Mouse (Mus musculus): Measurements from ENCODE around the gene Egfl8. TPM values are rescaled to one million over a fixed set of nuclear protein-coding genes. Genes with fewer than 3 reads are reported as not detected.

Gene Egfl8
- polyA plus RNA-seq, 1 experiment from 2014 or later: 7.0 TPM

DNA sequence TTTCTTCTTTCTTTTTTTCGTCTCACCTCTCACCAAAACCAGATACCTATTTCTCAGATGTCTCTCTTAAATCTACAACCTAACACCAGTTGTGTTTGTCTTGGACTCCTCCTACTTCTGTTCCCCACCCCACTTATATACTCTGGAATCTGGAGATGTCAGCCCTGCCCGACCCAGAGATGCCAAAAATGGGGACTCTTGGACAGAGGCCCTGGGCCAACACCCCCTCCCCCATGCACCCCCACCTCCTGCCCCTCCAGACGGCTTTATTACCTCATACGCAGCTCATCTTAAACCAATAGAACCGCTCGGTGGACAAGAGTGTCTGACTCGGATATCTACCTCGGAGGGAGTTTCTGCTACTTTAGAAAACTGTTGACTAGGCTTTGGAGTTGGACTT lies 19.7 kb downstream of the Egfl8 start:
- Histone ChIP-seq H3K27ac (ENCODE audit: low read length) (no peak overlapping the region), H3K4me1 (replicated peaks; ENCODE audit: control insufficient read depth, insufficient read depth, low read length) (peaks cover 30% of the 10 kb centered on the region), H3K36me3 (ENCODE audit: control insufficient read depth, insufficient read depth) (peaks cover 10% of the 10 kb centered on the region), H3K9ac (replicated peaks; ENCODE audit: low read depth, low read length) (no peak overlapping the region), H3K27me3 (replicated peaks; ENCODE audit: control insufficient read depth, insufficient read depth, low read length) (no peaks in the 10 kb centered on the region), H3K9me3 (ENCODE audit: control insufficient read depth, low read length) (no peaks in the 10 kb centered on the region), H3K4me3 (replicated peaks; ENCODE audit: low read length) (no peak overlapping the region), H3K4me2 (ENCODE audit: low read length) (no peak overlapping the region)
- 76% methylated on average over 8 of the region's 8 CpGs for WGBS
- no peak for ATAC-seq

DNA sequence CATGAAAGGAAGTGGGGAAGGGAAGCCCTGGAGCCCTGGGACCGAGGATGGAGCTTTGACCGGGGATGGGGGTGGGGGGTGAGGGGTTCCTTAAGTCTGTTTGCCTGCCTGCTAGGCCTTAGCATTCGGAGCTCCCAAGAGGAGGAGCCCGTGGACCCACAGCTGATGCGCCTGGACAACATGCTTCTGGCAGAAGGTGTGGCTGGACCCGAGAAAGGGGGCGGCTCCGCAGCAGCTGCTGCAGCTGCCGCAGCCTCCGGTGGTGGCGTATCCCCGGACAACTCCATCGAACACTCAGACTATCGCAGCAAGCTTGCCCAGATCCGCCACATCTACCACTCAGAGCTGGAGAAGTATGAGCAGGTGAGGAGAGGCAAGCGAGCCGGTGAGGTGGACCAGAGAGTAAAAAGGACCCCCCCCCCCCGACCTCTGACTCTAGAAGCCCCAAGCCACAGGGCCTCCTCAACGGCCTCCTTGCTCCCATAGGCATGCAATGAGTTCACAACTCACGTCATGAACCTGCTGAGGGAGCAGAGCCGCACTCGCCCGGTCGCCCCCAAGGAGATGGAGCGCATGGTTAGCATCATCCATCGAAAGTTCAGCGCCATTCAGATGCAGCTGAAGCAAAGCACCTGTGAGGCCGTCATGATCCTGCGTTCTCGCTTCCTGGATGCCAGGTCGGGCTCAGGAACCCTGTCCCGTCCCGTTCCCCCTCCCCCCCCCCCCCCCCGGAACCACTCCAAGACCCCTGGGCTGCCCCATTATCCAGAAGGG lies 21.8 kb downstream of the Egfl8 start:
- ATAC-seq: no peak
- WGBS: 45% methylated on average over 32 of the region's 34 CpGs
- Histone ChIP-seq H3K36me3 (ENCODE audit: control insufficient read depth, insufficient read depth) (0 out of 2 replicates have a peak, but pooled peaks cover 3% of the 10 kb centered on the region), H3K4me3 (replicated peaks; ENCODE audit: low read length) (peak overlapping the region; percentile 81), H3K4me1 (replicated peaks; ENCODE audit: control insufficient read depth, insufficient read depth, low read length) (peaks cover 35% of the 10 kb centered on the region), H3K27me3 (replicated peaks; ENCODE audit: control insufficient read depth, insufficient read depth, low read length) (no peaks in the 10 kb centered on the region), H3K4me2 (ENCODE audit: low read length) (peak overlapping the region; percentile 67), H3K27ac (ENCODE audit: low read length) (peak overlapping the region; percentile 96), H3K9ac (replicated peaks; ENCODE audit: low read depth, low read length) (peak overlapping the region; percentile 98), H3K9me3 (ENCODE audit: control insufficient read depth, low read length) (no peaks in the 10 kb centered on the region)

DNA sequence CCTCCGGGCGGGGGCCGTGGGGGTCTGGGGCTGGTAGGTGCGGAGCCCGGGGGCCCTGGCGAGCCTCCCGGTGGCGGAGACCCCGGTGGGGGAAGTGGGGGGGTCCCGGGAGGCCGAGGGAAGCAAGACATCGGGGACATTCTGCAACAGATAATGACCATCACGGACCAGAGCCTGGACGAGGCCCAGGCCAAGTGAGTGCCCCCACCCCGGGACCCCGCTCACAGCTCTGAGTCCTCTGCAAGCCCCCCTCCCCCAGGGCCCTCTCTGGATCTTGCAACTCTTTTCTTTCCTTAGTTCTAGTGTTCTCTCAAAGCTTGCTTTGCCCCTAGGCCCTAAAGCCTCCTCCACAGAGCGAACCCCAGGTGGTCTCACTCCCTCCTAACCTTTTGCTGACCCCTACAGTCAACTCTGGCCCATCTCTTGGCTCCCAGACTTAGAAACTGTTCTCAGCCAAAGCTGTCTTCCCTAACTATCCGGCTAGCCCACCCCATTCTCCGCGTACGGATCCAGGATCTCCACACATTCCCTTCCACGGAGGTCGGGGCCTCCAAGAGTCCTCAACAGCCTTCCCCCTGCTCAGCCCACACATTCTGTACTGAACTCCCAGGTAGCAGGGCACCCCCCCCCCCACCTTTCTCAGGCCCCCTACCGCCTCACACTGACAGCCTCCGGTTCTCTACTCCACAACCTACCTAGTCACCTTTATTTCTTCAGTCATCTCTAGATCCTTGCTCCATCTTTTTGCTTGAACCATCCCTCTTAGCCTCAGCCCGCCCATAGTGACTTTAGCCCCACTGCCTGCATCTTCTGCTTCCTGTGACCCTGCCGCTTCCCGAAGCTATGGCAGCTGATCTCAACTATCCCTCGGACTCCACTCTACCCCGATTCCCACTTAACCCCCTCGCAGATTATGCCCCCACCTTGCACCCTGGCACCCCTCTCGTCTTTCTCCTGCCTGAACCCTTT lies 22.9 kb downstream of the Egfl8 start:
- peak overlapping the region; percentile 96 for H3K27ac ChIP-seq (ENCODE audit: low read length)
- H3K4me1 ChIP-seq (replicated peaks; ENCODE audit: control insufficient read depth, insufficient read depth, low read length): peaks cover 41% of the 10 kb centered on the region
- under 1% methylated on average over 30 of the region's 32 CpGs for WGBS
- H3K9me3 ChIP-seq (ENCODE audit: control insufficient read depth, low read length): no peaks in the 10 kb centered on the region
- peak overlapping the region; percentile 98 for H3K9ac ChIP-seq (replicated peaks; ENCODE audit: low read depth, low read length)
- 0 out of 2 replicates have a peak, but pooled peaks cover 3% of the 10 kb centered on the region for H3K36me3 ChIP-seq (ENCODE audit: control insufficient read depth, insufficient read depth)
- peak overlapping the region; percentile 81 for H3K4me3 ChIP-seq (replicated peaks; ENCODE audit: low read length)
- no peaks in the 10 kb centered on the region for H3K27me3 ChIP-seq (replicated peaks; ENCODE audit: control insufficient read depth, insufficient read depth, low read length)
- ATAC-seq: peak; percentile 13
- peak overlapping the region; percentile 67 for H3K4me2 ChIP-seq (ENCODE audit: low read length)

DNA sequence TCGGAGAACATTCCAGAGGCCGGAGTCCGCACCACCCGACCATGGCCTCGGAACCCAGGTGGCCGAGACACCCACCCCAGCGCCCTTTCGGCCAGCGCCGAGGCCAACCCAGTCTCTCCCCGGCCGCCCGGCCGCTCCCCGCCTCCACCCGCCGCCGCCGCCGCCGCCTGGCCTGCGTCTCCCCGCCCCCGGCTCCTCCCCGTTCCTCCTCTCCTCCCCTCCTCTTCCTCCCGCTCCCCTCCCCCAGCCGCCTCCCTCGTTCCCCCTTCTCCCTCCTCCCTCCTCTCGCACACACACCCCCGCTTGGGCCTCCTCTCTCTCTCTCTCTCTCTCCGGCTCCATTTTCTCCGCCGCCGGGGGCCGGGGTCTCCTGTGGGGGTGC lies 23.8 kb downstream of the Egfl8 start:
- H3K4me2 ChIP-seq (ENCODE audit: low read length): peak overlapping the region; percentile 67
- no peaks in the 10 kb centered on the region for H3K9me3 ChIP-seq (ENCODE audit: control insufficient read depth, low read length)
- under 1% methylated on average over 22 of the region's 35 CpGs for WGBS
- peaks cover 42% of the 10 kb centered on the region for H3K4me1 ChIP-seq (replicated peaks; ENCODE audit: control insufficient read depth, insufficient read depth, low read length)
- no peaks in the 10 kb centered on the region for H3K27me3 ChIP-seq (replicated peaks; ENCODE audit: control insufficient read depth, insufficient read depth, low read length)
- H3K9ac ChIP-seq (replicated peaks; ENCODE audit: low read depth, low read length): peak overlapping the region; percentile 98
- 0 out of 2 replicates have a peak, but pooled peaks cover 3% of the 10 kb centered on the region for H3K36me3 ChIP-seq (ENCODE audit: control insufficient read depth, insufficient read depth)
- H3K27ac ChIP-seq (ENCODE audit: low read length): peak overlapping the region; percentile 96
- H3K4me3 ChIP-seq (replicated peaks; ENCODE audit: low read length): peak overlapping the region; percentile 81
- peak; percentile 29 for ATAC-seq

DNA sequence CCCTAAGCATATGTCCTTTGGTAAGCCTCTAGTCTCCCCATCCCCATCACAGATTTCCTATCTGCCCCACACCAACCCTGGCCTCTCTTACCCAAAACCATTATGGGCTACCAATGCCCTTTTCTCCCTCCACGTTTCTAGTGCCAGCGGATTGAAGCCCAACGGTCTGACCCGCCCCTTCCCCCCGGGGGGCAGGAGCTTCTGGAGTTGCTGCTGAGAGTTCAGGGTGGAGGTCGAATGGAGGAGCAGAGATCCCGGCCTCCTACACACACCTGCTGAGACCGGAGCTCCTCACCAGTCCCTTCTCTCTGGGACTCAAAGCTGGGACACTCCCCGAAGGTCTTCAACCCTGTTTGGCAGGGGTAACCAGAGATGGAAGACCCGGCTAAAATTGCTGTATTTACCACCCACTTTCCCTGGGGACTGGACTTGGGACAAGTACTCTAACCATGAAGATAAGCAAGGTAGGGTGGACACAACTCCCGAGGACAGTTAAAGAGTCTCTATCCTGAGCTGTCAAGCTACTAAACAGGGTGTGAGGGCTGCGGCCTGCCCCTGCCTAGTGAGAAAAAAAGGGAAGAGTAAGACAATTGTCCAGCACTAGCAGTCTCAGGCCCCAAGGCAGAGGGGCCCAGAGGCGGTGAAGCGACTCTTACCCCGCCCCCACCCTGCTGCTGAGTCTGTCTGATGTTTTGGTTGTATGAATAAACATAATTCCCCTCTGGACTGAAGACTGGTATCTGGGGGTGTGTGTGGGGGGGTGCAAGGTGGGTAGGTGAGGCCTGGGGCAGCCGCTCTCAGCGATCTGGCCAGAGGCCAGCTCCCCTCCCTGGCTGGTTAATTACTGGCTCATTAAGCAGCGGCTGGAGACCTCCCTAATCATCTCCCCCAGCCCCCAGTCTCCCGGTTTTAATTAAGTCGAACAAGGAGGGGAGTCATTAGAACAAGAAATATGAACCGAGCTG lies 24.5 kb downstream of the Egfl8 start, which contains the start of gene Pbx2:
Gene Pbx2, plus strand, starts transcription at position 238 of the 965 bp plus-strand sequence.
- WGBS: 2% methylated on average over 21 of the region's 21 CpGs
- Histone ChIP-seq H3K27ac (ENCODE audit: low read length) (peak within 1 kb of the TSS; percentile 96), H3K4me1 (replicated peaks; ENCODE audit: control insufficient read depth, insufficient read depth, low read length) (peaks cover 44% of the 10 kb centered on the region), H3K4me2 (ENCODE audit: low read length) (peak within 1 kb of the TSS; percentile 67), H3K4me3 (replicated peaks; ENCODE audit: low read length) (peak within 1 kb of the TSS; percentile 81), H3K27me3 (replicated peaks; ENCODE audit: control insufficient read depth, insufficient read depth, low read length) (no peaks in the 10 kb centered on the region), H3K36me3 (ENCODE audit: control insufficient read depth, insufficient read depth) (0 out of 2 replicates have a peak, but pooled peaks cover 3% of the 10 kb centered on the region), H3K9me3 (ENCODE audit: control insufficient read depth, low read length) (no peaks in the 10 kb centered on the region), H3K9ac (replicated peaks; ENCODE audit: low read depth, low read length) (peak within 1 kb of the TSS; percentile 98)
- peak; percentile 2 for ATAC-seq

DNA sequence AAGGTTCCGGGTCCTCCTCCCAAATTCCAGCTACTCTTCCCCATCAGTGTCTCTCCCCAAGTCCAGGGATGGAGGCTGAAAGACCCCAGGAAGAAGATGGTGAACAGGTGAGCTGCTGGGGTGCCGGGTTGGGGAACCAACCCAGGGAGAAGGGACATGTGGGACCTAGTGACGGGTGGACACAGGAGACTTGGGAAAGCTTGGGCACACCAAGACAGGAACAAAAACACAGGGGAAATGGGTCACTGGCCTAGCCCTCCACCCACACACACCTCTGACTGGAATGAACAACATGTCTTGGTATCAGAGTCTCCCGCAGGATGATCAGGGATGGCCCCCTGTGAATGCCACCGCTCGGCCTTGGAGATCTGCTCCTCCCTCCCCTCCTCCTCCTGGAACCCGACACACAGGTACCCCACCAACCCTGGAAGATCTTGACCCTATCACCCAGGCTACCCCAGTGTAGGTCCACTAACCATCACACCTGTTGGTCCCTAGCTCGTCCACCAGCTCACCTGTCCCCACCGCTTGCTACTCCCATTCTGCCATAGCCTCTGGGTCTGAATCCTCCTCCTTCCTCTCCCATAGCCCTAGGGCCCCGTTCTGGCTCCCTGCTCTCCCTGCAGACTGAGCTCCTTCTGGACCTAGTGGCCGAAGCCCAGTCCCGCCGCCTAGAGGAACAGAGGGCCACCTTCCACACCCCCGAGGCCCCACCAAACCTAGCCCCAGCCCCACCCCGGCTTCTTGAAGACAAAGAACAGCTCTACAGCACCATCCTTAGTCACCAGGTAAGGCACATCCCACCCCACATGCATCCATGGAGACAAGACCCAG lies 25.4 kb downstream of the Egfl8 start:
- no peak for ATAC-seq
- no peak overlapping the region for H3K4me3 ChIP-seq (replicated peaks; ENCODE audit: low read length)
- no peak overlapping the region for H3K9ac ChIP-seq (replicated peaks; ENCODE audit: low read depth, low read length)
- no peak overlapping the region for H3K4me2 ChIP-seq (ENCODE audit: low read length)
- 0 out of 2 replicates have a peak, but pooled peaks cover 1% of the 10 kb centered on the region for H3K36me3 ChIP-seq (ENCODE audit: control insufficient read depth, insufficient read depth)
- whole genome bisulfite sequencing: 72% methylated on average over 15 of the region's 15 CpGs
- H3K9me3 ChIP-seq (ENCODE audit: control insufficient read depth, low read length): no peaks in the 10 kb centered on the region
- peaks cover 53% of the 10 kb centered on the region for H3K4me1 ChIP-seq (replicated peaks; ENCODE audit: control insufficient read depth, insufficient read depth, low read length)
- no peak overlapping the region; the same call in 1 of the 2 replicates for H3K27ac ChIP-seq (ENCODE audit: low read length)
- no peaks in the 10 kb centered on the region for H3K27me3 ChIP-seq (replicated peaks; ENCODE audit: control insufficient read depth, insufficient read depth, low read length)

DNA sequence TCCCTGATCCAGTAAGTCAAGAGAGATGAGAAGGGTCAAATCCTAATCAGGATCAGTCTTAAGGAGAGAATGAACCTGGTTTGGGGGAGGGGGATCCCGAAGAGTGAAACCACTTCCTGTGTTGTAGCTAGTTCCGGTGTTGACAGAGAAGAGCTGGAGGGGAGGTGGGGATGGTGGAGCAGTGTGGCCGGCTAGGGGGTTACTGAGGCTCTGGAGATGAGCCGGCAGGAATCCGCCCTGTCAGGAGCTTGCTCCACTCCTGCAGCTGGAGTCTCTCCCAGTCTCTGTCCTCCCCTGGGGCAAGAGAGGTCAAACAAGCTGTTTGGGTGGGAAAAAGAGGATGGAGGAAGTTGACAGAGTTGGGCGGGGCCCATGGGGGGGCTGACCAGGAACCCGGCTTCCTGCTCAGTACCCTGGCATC lies 26.1 kb downstream of the Egfl8 start, which contains the start of gene Gpsm3:
Gene Gpsm3, plus strand, starts transcription at position 126 of the 421 bp plus-strand sequence.
- no peak for ATAC-seq
- no peaks in the 10 kb centered on the region for H3K36me3 ChIP-seq (ENCODE audit: control insufficient read depth, insufficient read depth)
- H3K9ac ChIP-seq (replicated peaks; ENCODE audit: low read depth, low read length): no peak within 1 kb of the TSS
- WGBS: 51% methylated on average over 7 of the region's 7 CpGs
- H3K4me3 ChIP-seq (replicated peaks; ENCODE audit: low read length): no peak within 1 kb of the TSS
- H3K4me2 ChIP-seq (ENCODE audit: low read length): no peak within 1 kb of the TSS
- H3K27me3 ChIP-seq (replicated peaks; ENCODE audit: control insufficient read depth, insufficient read depth, low read length): no peaks in the 10 kb centered on the region
- no peaks in the 10 kb centered on the region for H3K9me3 ChIP-seq (ENCODE audit: control insufficient read depth, low read length)
- H3K27ac ChIP-seq (ENCODE audit: low read length): no peak within 1 kb of the TSS
- H3K4me1 ChIP-seq (replicated peaks; ENCODE audit: control insufficient read depth, insufficient read depth, low read length): peaks cover 50% of the 10 kb centered on the region

DNA sequence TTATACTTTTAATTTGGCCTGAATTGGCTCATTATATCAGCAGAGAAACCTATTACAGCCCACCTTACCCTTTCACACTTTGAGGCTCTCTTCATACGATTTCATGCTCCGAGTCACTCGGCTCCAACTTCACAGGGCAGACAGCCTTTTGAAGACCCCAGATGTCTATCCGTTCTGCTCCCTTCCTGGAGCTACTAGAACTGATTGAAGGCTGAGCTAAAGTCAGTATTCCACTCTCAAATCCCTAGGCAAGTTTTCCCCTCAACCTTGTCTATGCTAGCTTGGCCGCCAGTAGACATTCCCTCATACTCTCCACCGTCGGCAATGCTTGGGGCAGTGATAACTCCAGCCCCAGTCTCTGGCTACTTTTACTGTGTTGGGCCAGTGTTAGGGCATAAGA lies 26.6 kb downstream of the Egfl8 start:
- H3K4me2 ChIP-seq (ENCODE audit: low read length): no peak overlapping the region
- no peaks in the 10 kb centered on the region for H3K36me3 ChIP-seq (ENCODE audit: control insufficient read depth, insufficient read depth)
- ATAC-seq: no peak
- no peak overlapping the region for H3K9ac ChIP-seq (replicated peaks; ENCODE audit: low read depth, low read length)
- H3K4me1 ChIP-seq (replicated peaks; ENCODE audit: control insufficient read depth, insufficient read depth, low read length): peaks cover 45% of the 10 kb centered on the region
- no peaks in the 10 kb centered on the region for H3K27me3 ChIP-seq (replicated peaks; ENCODE audit: control insufficient read depth, insufficient read depth, low read length)
- 49% methylated on average over 7 of the region's 7 CpGs for WGBS
- no peaks in the 10 kb centered on the region for H3K9me3 ChIP-seq (ENCODE audit: control insufficient read depth, low read length)
- no peak overlapping the region for H3K27ac ChIP-seq (ENCODE audit: low read length)
- no peak overlapping the region for H3K4me3 ChIP-seq (replicated peaks; ENCODE audit: low read length)
